Mouse (Mus musculus): ENCODE results near the gene Arrdc3. TPM values are rescaled to one million over a fixed set of nuclear protein-coding genes. Genes with fewer than 3 reads are reported as not detected.
"Not testable (repeated sequence)": the region's sequence is repeated elsewhere in the genome, so short reads cannot be mapped to it uniquely, and the experiment has no call there.

Gene Arrdc3
- polyA plus RNA-seq, 1 experiment from 2014 or later, result 55.7 TPM

DNA sequence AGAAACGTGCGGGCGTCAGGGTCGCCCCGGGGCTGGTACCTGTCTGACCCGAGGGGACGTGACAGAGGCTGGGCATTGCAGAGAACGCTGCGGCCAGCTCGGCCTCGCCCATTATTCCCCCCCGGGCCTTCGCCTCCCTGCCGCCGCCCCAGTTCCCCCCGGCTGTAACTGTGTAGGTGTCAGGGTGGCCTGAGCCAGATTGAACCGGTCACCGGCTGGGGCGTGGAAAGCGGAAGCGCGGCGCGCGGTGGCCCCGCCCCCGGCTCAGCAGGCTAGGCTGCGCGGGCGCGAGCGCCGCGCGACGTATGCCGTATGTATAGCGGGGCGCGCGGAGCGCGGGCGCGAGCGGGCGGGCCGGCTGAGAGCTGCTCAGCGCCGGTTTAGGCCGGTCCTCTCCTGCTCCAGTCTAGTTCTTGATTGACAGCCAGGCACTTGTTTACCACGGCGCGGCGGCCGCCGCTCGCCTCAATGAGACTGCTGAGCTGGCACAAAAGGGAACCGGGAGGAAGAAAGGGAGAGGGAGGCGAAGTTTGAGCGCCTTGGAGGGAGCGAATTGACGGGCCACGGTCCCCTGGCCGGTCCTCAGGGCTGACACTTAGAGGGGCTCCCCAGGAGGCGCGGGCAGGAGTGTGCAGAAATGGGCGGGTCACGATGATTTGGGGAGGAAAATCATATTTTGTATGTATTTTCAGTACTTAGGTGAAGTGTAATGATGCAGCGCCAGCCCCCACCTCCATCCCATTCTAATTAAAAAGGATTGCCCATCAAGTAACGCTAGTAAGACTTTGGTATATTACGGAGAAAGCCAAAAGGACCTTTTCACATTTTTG lies 2.9 kb downstream of the Arrdc3 start:
- no peaks in the 10 kb centered on the region for H3K9me3 ChIP-seq (replicated peaks)
- no peaks in the 10 kb centered on the region for H3K27me3 ChIP-seq
- WGBS, result under 1% methylated on average over 72 of the region's 72 CpGs
- peak overlapping the region; percentile 100 for H3K9ac ChIP-seq
- peak overlapping the region; percentile 89 for H3K4me3 ChIP-seq
- peak overlapping the region; percentile 100 for H3K27ac ChIP-seq
- peaks cover 19% of the 10 kb centered on the region for H3K4me1 ChIP-seq
- H3K36me3 ChIP-seq (ENCODE audit: poor library complexity, severe bottlenecking), result peaks cover 25% of the 10 kb centered on the region
- peak; percentile 93 for ATAC-seq
- H3K4me2 ChIP-seq, result peak overlapping the region; percentile 60

DNA sequence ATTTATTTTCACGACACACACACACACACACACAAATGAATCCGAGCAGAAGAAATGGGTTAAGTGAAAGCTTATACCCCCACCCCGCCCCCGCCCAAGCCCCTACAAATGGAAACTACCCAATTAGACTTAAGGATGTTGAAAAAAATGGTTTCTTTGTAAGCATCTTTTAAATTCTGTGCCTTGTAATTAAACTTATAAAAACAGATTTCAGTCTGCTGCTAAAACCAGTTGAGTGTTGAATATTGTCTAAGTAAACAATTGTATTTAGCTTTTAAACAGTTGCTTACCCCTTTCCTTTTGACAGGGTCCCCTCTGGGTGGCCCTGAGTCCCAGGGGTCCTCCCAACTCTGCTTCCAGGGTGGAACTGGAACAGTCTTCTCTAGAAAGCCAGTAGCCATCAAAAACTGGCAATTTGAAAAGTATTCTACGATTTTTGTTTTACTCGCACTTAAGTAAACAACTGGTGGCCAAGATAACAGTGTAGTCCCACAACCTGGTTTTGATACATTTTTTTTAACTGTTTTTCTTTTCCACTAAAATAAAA lies 3.6 kb downstream of the Arrdc3 start:
- ATAC-seq, result no peak
- peak overlapping the region; percentile 89 for H3K4me3 ChIP-seq
- H3K27ac ChIP-seq, result peak overlapping the region; percentile 100
- H3K9ac ChIP-seq, result peak overlapping the region; percentile 100
- H3K4me1 ChIP-seq, result peaks cover 19% of the 10 kb centered on the region
- 15% methylated on average over 6 of the region's 6 CpGs for WGBS
- peak overlapping the region; percentile 60 for H3K4me2 ChIP-seq
- no peaks in the 10 kb centered on the region for H3K9me3 ChIP-seq (replicated peaks)
- H3K36me3 ChIP-seq (ENCODE audit: poor library complexity, severe bottlenecking), result peaks cover 30% of the 10 kb centered on the region
- no peaks in the 10 kb centered on the region for H3K27me3 ChIP-seq

DNA sequence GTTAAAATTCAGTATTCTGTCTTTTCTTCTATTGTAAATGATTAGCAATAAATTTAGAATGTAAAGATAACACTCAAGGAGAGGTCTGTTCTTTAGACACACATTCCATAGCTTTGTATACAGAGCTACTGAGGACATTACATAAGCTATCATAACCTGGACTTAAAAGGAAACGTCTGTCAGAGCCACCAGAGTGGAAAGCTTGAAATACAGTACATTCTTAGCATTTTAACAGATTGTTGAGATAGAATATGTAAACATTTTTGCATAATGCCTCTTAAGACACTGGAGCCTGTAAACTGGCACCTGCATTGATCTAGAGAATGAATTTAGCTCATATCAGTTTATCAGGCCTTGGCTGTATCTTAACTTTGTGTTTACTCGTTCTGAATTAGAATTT lies 4.7 kb downstream of the Arrdc3 start:
- WGBS, result 83% methylated on average over 2 of the region's 2 CpGs
- Histone ChIP-seq H3K9ac (no peak overlapping the region), H3K27ac (no peak overlapping the region), H3K4me2 (no peak overlapping the region), H3K27me3 (no peaks in the 10 kb centered on the region), H3K9me3 (replicated peaks) (no peaks in the 10 kb centered on the region), H3K4me1 (peaks cover 13% of the 10 kb centered on the region), H3K36me3 (ENCODE audit: poor library complexity, severe bottlenecking) (peaks cover 39% of the 10 kb centered on the region), H3K4me3 (no peak overlapping the region)
- ATAC-seq, result no peak

DNA sequence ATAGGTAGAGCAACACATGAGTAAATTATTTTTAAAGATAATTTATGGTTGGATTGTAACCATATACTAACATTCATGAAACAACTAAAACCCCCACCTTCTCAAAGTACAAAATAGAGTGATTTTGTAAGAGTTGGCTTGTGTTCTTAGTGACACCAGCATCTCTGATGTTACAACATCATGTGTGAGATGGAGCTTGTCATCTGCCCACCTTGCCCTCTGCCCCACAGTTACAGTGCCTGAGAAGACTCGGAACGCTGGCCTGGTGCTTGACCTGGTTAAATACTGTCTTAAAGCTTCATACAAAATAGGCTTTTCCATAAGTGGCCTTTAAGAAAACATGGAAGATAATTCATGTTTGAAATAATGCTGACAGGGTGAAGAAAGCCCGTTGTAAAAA lies 11.7 kb downstream of the Arrdc3 start:
- H3K9ac ChIP-seq; ATAC-seq; H3K9me3 ChIP-seq (replicated peaks); H3K4me1 ChIP-seq; H3K4me3 ChIP-seq; H3K4me2 ChIP-seq; H3K27ac ChIP-seq; H3K27me3 ChIP-seq: not testable (repeated sequence)
- H3K36me3 ChIP-seq (ENCODE audit: poor library complexity, severe bottlenecking), result peaks cover 78% of the 10 kb centered on the region
- 92% methylated on average over 3 of the region's 3 CpGs for WGBS

DNA sequence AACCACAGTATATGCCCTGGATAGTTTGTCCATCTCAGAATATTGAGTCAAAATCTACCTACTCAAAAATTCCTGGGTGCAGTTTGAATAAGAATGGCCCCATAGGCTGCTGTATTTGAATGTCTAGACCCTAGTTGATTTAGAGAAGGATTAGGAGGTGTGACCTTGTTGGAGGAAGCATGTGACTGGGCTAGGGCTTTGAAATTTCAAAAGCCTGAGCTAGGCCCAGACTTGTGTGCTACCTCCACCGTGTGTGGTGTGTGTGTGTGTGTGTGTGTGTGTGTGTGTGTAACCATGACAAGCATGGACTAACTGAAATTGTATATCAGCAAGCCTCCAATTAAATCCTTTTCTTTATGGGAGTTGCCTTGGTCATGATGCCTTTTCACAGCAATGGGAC lies 14.2 kb downstream of the Arrdc3 start:
- 65% methylated on average over 1 of the region's 1 CpGs for WGBS
- no peaks in the 10 kb centered on the region for H3K27me3 ChIP-seq
- H3K9ac ChIP-seq, result no peak overlapping the region
- ATAC-seq, result peak; percentile 48; the same call in 1 of the 2 replicates
- no peaks in the 10 kb centered on the region for H3K4me1 ChIP-seq
- no peak overlapping the region for H3K27ac ChIP-seq
- H3K4me3 ChIP-seq, result no peak overlapping the region
- H3K9me3 ChIP-seq (replicated peaks), result no peaks in the 10 kb centered on the region
- peaks cover 56% of the 10 kb centered on the region for H3K36me3 ChIP-seq (ENCODE audit: poor library complexity, severe bottlenecking)
- no peak overlapping the region for H3K4me2 ChIP-seq

DNA sequence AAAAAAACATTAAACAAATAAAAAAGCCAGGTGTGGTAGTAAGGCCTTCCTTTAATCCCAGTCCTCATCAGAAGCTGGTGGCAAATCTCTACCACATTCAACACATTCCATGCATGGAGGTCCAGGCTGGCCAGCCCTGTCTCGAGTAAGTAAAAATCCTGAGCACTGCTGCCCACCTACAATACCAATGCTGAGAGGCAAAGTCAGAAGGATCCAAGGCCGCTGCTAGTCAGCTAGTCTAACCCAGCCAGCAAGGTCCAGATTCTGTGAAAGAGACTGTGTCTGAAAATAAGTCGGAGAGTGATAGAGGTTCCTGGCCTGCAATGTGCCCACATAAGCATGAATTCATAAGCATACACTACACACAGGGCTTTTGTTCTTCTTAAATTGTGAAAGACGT lies 14.9 kb downstream of the Arrdc3 start:
- Histone ChIP-seq H3K27me3 (no peaks in the 10 kb centered on the region), H3K9me3 (replicated peaks) (no peaks in the 10 kb centered on the region), H3K36me3 (ENCODE audit: poor library complexity, severe bottlenecking) (peaks cover 51% of the 10 kb centered on the region), H3K9ac (no peak overlapping the region), H3K4me1 (no peaks in the 10 kb centered on the region), H3K27ac (no peak overlapping the region), H3K4me2 (no peak overlapping the region), H3K4me3 (no peak overlapping the region)
- 81% methylated on average over 4 of the region's 4 CpGs for WGBS
- ATAC-seq, result no peak

DNA sequence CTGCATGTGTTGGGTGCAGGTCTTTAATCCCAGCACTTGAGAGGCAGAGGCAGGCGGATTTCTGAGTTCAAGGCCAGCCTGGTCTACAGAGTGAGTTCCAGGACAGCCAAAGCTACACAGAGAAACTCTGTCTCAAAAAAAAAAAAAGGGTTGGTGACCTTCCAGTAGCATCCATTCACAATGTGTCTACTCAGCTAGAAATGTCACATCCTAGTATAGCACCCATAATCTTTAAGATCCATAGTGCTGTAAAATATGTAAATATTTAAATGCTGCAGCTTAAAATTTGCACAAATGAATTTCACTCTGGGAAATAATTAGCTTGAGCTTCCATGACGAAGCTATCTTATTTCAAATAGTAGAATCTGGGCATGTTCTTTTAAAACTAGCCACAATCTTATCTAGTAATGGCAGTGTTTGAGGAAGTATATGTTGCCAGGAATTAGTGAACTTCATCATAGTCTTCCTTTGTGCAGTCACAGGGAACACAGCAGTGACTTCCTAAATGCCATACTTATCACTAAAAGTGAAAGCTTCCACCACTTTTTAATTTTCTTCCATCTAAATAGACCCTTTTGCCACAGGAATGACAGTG lies 16.3 kb downstream of the Arrdc3 start:
- ATAC-seq, result no peak
- Histone ChIP-seq H3K36me3 (ENCODE audit: poor library complexity, severe bottlenecking) (peaks cover 36% of the 10 kb centered on the region), H3K4me1 (no peaks in the 10 kb centered on the region), H3K27ac (no peak overlapping the region), H3K4me2 (no peak overlapping the region), H3K9me3 (replicated peaks) (no peaks in the 10 kb centered on the region), H3K27me3 (no peaks in the 10 kb centered on the region), H3K9ac (no peak overlapping the region), H3K4me3 (no peak overlapping the region)
- 86% methylated on average over 2 of the region's 2 CpGs for WGBS

DNA sequence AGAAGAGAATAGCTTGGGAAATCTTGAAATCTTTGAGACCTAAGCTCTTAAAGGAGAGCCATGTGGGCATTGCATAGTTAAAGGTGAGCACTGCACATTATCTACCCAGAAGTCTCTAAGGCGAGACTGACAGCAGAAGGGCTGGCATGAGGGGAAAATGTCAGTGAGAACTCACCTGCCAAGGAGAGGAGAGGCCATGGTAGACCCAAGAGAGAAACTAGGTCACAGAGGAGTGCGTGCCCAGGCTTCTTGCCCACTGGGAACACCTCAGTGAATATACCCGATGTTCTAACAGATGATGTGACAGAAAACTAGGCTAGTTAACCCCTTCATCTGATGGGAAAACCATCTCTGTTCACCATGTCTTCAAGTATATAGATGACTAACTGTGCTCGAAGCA lies 18.2 kb downstream of the Arrdc3 start:
- ATAC-seq, result no peak
- Histone ChIP-seq H3K9ac (no peak overlapping the region), H3K36me3 (ENCODE audit: poor library complexity, severe bottlenecking) (peaks cover 28% of the 10 kb centered on the region), H3K4me2 (no peak overlapping the region), H3K27me3 (no peaks in the 10 kb centered on the region), H3K27ac (no peak overlapping the region), H3K4me3 (no peak overlapping the region), H3K9me3 (replicated peaks) (no peaks in the 10 kb centered on the region), H3K4me1 (no peaks in the 10 kb centered on the region)
- WGBS, result 82% methylated on average over 4 of the region's 4 CpGs

DNA sequence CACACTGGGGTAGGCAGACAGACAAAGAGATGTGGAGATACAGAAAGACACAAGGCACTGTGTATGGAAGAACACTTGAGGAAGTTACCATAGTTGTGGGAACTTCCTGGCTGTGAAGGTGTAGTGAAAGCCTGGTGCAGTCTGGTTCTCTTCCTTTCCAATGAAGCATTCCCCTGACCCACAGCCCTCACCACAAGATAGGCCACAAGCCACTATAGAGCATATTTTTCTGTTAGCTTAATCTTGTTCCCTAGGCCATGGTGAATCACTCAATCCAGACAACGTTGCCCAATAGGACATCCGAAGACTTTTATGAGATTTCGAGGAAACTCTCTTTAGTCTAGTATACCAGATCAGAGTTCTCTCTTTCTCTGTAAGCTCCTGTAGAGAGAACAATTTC lies 19.6 kb downstream of the Arrdc3 start:
- Histone ChIP-seq H3K9ac (no peak overlapping the region), H3K27me3 (no peaks in the 10 kb centered on the region), H3K36me3 (ENCODE audit: poor library complexity, severe bottlenecking) (peaks cover 14% of the 10 kb centered on the region), H3K4me2 (no peak overlapping the region), H3K4me1 (no peaks in the 10 kb centered on the region), H3K4me3 (no peak overlapping the region), H3K9me3 (replicated peaks) (no peaks in the 10 kb centered on the region), H3K27ac (no peak overlapping the region)
- ATAC-seq, result no peak
- 95% methylated on average over 3 of the region's 3 CpGs for whole genome bisulfite sequencing

DNA sequence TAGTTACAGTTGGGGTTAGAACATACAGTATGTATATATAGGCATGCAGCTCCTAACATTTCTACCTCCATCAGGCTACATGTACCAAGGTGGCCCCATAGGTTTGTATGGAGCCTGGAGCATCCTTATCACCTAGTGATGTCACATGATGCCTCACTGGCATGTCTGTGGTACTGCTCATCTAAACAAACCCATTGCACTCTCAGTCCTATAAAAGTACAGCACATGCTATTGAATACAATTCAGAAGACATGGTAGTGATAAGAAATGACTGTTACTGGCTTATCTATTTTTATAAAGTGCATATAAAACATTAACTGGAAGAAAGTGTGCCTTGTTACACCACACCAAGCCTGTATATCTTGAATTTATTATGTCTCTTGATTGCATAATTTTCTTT lies 30.2 kb downstream of the Arrdc3 start:
- ATAC-seq, result no peak
- no peaks in the 10 kb centered on the region for H3K36me3 ChIP-seq (ENCODE audit: poor library complexity, severe bottlenecking)
- H3K27ac ChIP-seq, result no peak overlapping the region
- H3K9ac ChIP-seq, result no peak overlapping the region
- no peak overlapping the region for H3K4me3 ChIP-seq
- H3K27me3 ChIP-seq, result no peaks in the 10 kb centered on the region
- no peaks in the 10 kb centered on the region for H3K4me1 ChIP-seq
- no peaks in the 10 kb centered on the region for H3K9me3 ChIP-seq (replicated peaks)
- no peak overlapping the region for H3K4me2 ChIP-seq

DNA sequence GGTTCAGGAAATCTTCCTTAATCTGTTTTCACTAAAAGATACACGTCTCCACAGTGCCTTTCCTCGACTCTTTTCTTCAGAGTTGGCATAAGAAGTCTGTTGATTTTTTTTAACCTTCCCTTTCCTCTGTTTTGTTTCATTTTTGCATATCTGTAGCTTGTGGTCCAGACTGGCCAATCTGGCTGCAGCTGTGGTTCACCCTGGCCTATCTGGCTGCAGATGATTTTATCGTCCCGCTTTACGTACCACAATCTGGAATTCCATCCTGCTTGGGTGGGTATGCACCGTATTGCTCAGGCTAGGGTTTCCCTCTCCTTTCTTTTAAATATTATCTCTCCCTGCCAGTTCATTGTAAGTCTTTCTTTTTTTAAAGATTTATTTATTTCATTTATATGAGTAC lies 37.8 kb downstream of the Arrdc3 start:
- no peaks in the 10 kb centered on the region for H3K27me3 ChIP-seq
- no peak for ATAC-seq
- no peaks in the 10 kb centered on the region for H3K4me1 ChIP-seq
- H3K36me3 ChIP-seq (ENCODE audit: poor library complexity, severe bottlenecking), result no peaks in the 10 kb centered on the region
- no peak overlapping the region for H3K27ac ChIP-seq
- 94% methylated on average over 6 of the region's 6 CpGs for WGBS
- no peak overlapping the region for H3K4me2 ChIP-seq
- no peak overlapping the region for H3K4me3 ChIP-seq
- no peak overlapping the region for H3K9ac ChIP-seq
- H3K9me3 ChIP-seq (replicated peaks), result no peaks in the 10 kb centered on the region

DNA sequence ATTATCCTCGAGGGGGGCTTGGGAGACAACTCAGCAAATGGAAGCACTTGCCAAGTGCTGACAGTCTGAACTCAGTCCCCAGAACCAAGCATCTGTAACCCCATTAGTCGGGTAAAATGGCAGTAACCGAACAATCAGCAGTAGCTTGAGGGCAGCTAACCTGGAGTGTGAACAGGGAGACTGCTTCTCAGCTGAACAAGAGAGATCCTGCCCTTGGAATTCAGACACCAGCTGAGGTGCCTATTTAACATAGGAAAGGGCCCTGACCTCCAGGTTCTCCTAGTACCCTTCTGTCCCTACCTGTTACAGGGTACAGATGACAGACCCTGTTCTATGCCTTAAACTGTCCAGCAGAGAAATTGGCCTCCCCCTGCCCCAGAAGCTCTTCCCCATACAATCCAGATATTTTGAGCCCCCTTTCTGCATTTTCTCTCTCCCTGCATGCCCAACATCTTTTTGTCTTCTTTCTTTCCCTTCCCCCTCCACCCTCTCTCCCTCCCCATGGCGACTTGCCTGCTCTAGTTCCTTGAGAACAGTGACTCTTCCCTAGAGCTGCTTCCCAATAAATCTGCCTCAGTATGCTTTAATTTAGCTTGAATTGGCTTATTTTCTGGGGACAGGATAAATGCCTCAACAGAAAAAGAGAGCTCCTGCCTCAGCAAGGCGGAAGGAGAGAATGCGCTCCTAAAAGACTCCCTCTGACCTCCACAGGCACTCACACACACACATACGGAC lies 38.6 kb downstream of the Arrdc3 start:
- H3K4me3 ChIP-seq, result no peak overlapping the region
- H3K4me1 ChIP-seq, result no peaks in the 10 kb centered on the region
- 58% methylated on average over 7 of the region's 7 CpGs for WGBS
- H3K27me3 ChIP-seq, result no peaks in the 10 kb centered on the region
- no peak overlapping the region for H3K9ac ChIP-seq
- no peaks in the 10 kb centered on the region for H3K36me3 ChIP-seq (ENCODE audit: poor library complexity, severe bottlenecking)
- ATAC-seq, result no peak
- no peak overlapping the region for H3K4me2 ChIP-seq
- H3K9me3 ChIP-seq (replicated peaks), result no peaks in the 10 kb centered on the region
- H3K27ac ChIP-seq, result no peak overlapping the region
